Mouse (Mus musculus): ENCODE measurements around the gene Wipf2. TPM values are rescaled to one million over a fixed set of nuclear protein-coding genes. Genes with fewer than 3 reads are reported as not detected.
"Not testable (repeated sequence)": the region's sequence is repeated elsewhere in the genome, so short reads cannot be mapped to it uniquely, and the experiment has no call there.

Wipf2 gene
- polyA plus RNA-seq, 1 experiment from 2014 or later = 3.0 TPM

- H3K27ac ChIP-seq (ENCODE audit: poor library complexity, severe bottlenecking) = peak overlapping the region; percentile 99
- WGBS = 26% methylated on average over 19 of the region's 19 CpGs
- H3K4me2 ChIP-seq = peak overlapping the region; percentile 87
- no peaks in the 10 kb centered on the region for H3K27me3 ChIP-seq (replicated peaks)
- H3K4me3 ChIP-seq = no peak overlapping the region
- no peak for ATAC-seq (ENCODE audit: insufficient number of reproducible peaks, low FRiP score)
- peaks cover 3% of the 10 kb centered on the region; the same call in 1 of the 2 replicates for H3K36me3 ChIP-seq
- peak overlapping the region; percentile 91 for H3K9ac ChIP-seq
- H3K9me3 ChIP-seq (replicated peaks) = no peaks in the 10 kb centered on the region
- peaks cover 81% of the 10 kb centered on the region for H3K4me1 ChIP-seq (replicated peaks)
These were observed 69.1 kb downstream of the Wipf2 start for GRCm38 (mm10) chr11:98932293-98933091.

DNA sequence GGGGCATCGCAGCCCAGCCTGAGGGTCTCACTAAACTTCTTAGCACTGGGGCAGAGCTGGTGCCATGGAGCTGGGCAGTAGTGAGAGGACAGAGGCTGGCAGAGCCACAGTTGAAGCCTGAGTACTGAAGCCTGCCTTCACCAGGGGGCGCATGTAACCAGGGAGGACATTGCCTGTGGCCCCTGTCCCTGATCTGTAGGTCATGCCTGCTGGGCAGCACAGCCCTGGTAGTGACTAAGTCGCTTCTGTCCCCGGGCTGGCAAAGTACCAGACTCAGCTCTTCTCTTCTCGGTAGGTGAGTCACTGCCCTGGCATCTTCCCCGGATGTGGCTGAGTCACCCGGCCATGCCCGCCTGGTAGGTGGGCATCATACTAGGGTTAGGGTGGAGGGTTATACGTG is 69.7 kb downstream of the Wipf2 start:
- H3K4me3 ChIP-seq = no peak overlapping the region

DNA sequence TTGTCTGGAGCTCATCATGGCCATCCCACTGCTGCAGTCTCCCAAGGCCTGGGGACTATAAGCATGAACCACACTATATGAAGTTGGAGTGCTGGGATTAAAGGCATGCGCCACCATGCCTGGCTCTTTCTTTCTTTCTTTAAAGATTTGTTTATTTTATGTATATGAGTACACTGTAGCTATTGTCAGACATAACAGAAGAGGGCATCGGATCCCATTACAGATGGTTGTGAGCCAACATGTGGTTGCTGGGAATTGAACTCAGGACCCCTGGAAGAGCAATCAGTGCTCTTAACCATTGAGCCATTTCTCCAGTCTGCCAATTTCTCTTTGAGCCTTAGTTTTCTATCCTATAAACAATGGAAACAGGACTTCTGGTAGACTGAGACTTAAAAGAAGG is 70.4 kb downstream of the Wipf2 start:
- H3K4me1 ChIP-seq (replicated peaks) = peaks cover 77% of the 10 kb centered on the region
- H3K27me3 ChIP-seq (replicated peaks); H3K4me3 ChIP-seq; H3K9ac ChIP-seq; H3K36me3 ChIP-seq; H3K9me3 ChIP-seq (replicated peaks); ATAC-seq (ENCODE audit: insufficient number of reproducible peaks, low FRiP score); H3K4me2 ChIP-seq: not testable (repeated sequence)
- 0 out of 2 replicates have a peak overlapping the region, but pooled peaks have one; percentile 99 for H3K27ac ChIP-seq (ENCODE audit: poor library complexity, severe bottlenecking)
- 91% methylated on average over 2 of the region's 2 CpGs for WGBS

More for the DNA sequence above, 69.7 kb downstream of the Wipf2 start:
- Histone ChIP-seq H3K27me3 (replicated peaks) (no peaks in the 10 kb centered on the region), H3K9me3 (replicated peaks) (no peaks in the 10 kb centered on the region), H3K27ac (ENCODE audit: poor library complexity, severe bottlenecking) (peak overlapping the region; percentile 99), H3K4me2 (peak overlapping the region; percentile 87), H3K9ac (peak overlapping the region; percentile 91), H3K4me1 (replicated peaks) (peaks cover 77% of the 10 kb centered on the region), H3K36me3 (peaks cover 3% of the 10 kb centered on the region; the same call in 1 of the 2 replicates)
- 38% methylated on average over 9 of the region's 9 CpGs for WGBS
- ATAC-seq (ENCODE audit: insufficient number of reproducible peaks, low FRiP score) = no peak

DNA sequence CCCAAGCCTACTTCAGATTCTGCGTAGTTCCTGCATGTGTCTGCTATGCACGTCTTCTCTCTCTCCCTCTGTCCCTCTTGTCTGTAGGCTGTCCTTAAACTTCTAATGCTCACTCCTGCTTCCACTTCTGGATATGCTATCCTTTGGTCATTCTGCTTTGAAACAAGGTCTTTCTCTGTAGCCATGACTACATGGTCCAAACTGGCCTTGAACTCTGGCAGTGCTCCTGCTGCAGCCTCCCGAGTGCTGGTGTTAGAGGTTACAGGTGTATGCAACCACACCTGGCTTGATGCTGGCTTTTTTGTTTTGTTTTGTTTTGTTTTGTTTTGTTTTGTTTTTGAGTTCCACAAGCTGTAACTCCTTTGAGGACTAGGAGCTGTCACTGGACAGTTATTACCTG is 70.9 kb downstream of the Wipf2 start:
- no peaks in the 10 kb centered on the region for H3K9me3 ChIP-seq (replicated peaks)
- H3K36me3 ChIP-seq = peaks cover 3% of the 10 kb centered on the region; the same call in 1 of the 2 replicates
- H3K4me2 ChIP-seq = no peak overlapping the region
- no peak overlapping the region for H3K27ac ChIP-seq (ENCODE audit: poor library complexity, severe bottlenecking)
- H3K9ac ChIP-seq = no peak overlapping the region
- no peaks in the 10 kb centered on the region for H3K27me3 ChIP-seq (replicated peaks)
- peaks cover 77% of the 10 kb centered on the region for H3K4me1 ChIP-seq (replicated peaks)
- ATAC-seq (ENCODE audit: insufficient number of reproducible peaks, low FRiP score) = no peak
- WGBS = 86% methylated on average over 3 of the region's 3 CpGs
- H3K4me3 ChIP-seq = no peak overlapping the region

DNA sequence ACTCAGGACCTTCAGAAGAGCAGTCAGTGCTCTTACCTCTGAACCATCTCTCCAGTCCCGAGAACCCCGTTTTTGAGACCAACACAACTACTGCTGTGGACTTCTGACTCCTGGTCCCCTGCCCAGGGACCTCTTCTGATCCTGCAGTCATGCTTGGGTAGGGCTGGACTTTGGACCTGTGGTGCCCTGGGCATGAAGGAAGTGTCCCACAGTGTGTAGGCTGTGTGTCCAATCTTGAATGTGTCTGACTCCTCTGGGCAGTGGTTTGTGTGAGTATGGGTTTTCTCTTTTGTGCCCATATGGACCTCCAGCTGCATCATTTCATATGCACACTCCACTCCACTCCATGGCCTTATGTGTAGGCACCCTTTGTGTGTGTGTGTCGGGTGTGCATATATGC is 71.7 kb downstream of the Wipf2 start:
- Histone ChIP-seq H3K4me3 (no peak overlapping the region), H3K27me3 (replicated peaks) (no peaks in the 10 kb centered on the region), H3K9ac (no peak overlapping the region), H3K27ac (ENCODE audit: poor library complexity, severe bottlenecking) (no peak overlapping the region), H3K4me1 (replicated peaks) (peaks cover 77% of the 10 kb centered on the region), H3K4me2 (no peak overlapping the region), H3K36me3 (peaks cover 3% of the 10 kb centered on the region; the same call in 1 of the 2 replicates), H3K9me3 (replicated peaks) (no peaks in the 10 kb centered on the region)
- WGBS = 90% methylated on average over 3 of the region's 3 CpGs
- no peak for ATAC-seq (ENCODE audit: insufficient number of reproducible peaks, low FRiP score)

DNA sequence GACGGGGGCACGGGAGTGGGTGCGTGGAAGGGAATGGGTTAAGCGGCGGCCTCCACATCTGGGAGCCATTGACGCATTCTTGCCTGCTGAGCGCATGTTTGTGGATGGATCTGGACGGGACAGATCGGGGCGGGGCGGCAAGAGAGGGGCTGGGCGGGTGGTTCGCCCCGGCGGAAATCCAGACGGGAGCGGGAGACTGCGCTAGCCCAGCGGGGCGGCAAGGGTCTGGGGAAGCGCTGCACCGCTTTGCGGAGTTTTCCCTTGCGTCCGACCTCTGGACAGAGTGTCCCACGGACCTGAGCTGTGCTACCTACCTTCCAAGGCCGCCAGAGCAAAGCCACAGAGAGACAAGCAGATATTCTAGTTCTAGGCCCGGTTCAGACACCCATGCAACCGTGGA is 72.7 kb downstream of the Wipf2 start:
- peak; percentile 59 for ATAC-seq (ENCODE audit: insufficient number of reproducible peaks, low FRiP score)
- Histone ChIP-seq H3K9ac (peak overlapping the region; percentile 92), H3K4me2 (peak overlapping the region; percentile 87), H3K4me1 (replicated peaks) (peaks cover 77% of the 10 kb centered on the region), H3K27me3 (replicated peaks) (no peaks in the 10 kb centered on the region), H3K27ac (ENCODE audit: poor library complexity, severe bottlenecking) (peak overlapping the region; percentile 92), H3K9me3 (replicated peaks) (no peaks in the 10 kb centered on the region), H3K36me3 (peaks cover 3% of the 10 kb centered on the region; the same call in 1 of the 2 replicates), H3K4me3 (peak overlapping the region; percentile 76)
- under 1% methylated on average over 29 of the region's 29 CpGs for WGBS

DNA sequence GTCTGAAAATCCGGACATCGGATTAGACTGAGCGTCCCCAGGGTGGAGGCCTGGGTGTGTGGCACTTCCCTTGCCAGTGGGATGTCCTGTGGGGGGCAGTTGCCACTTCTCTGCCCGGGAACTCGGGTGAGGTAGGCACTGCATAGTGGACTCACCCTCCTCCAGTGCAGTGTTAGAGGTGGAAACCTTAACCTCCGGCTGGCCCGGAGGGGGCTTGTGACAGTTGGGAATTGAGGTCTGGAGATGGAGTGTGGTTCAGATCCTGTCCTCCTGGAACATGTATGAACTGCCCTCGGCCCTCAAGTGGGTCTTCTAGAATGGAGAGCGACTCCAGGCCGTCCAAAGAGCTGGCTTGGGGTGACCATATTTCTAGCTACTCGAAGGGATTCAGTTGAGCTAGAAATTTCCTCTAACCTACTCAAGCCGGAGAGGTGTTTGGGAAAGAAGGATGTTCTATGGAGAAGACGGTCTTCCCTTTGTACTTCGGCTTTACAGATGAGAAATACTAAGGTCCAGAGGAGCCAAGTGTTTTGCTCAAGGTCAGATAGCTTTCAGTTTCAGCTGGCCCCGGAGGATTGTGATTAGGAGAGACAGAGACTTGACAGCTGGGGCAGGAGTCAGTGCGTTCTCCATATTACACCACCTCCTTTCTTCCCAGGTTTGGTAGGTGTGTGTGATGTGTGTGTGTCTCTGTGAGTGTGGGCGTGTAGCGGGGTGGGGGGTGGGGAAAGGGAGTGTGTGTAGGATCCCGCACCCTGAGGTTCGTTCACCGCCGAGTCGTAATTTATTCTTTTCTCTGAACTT is 73.4 kb downstream of the Wipf2 start:
- Histone ChIP-seq H3K27ac (ENCODE audit: poor library complexity, severe bottlenecking) (peak overlapping the region; percentile 92), H3K27me3 (replicated peaks) (no peaks in the 10 kb centered on the region), H3K4me3 (peak overlapping the region; percentile 76), H3K9me3 (replicated peaks) (no peaks in the 10 kb centered on the region), H3K36me3 (peaks cover 3% of the 10 kb centered on the region; the same call in 1 of the 2 replicates), H3K9ac (peak overlapping the region; percentile 92), H3K4me1 (replicated peaks) (peaks cover 76% of the 10 kb centered on the region), H3K4me2 (peak overlapping the region; percentile 87)
- under 1% methylated on average over 23 of the region's 23 CpGs for WGBS
- peak; percentile 31 for ATAC-seq (ENCODE audit: insufficient number of reproducible peaks, low FRiP score)

DNA sequence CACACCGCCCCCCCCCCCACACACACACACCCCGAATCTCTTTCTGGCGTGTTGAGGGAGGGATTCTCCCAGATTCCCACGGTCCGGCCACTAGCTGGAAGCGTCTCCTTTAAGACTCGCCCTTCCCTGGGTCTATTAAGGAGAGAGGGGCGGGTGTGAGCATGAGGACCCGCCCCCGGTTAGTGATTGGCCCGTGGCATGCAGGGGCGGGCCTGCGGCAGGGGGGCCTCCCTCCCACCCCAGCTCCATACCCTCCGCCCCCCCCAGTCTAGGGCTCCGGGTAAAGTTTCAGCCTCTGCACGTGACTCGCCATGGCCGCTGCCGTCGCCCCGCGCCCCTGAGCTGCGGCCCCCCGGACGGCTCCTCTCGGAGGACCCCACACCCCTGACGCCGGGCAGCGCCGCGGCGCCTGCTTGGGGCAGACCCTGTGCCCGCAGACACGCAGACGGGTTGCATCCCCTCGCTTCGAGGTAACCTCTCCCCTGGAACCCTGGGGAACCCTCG is 74.0 kb downstream of the Wipf2 start:
- peak; percentile 88 for ATAC-seq (ENCODE audit: insufficient number of reproducible peaks, low FRiP score)
- H3K9me3 ChIP-seq (replicated peaks) = no peaks in the 10 kb centered on the region
- WGBS = under 1% methylated on average over 36 of the region's 38 CpGs

GRCm38 (mm10) chr11:98937914-98938694 is 74.7 kb downstream of the Wipf2 start:
- WGBS = under 1% methylated on average over 39 of the region's 39 CpGs
- peak overlapping the region; percentile 76 for H3K4me3 ChIP-seq
- no peak for ATAC-seq (ENCODE audit: insufficient number of reproducible peaks, low FRiP score)
- H3K27ac ChIP-seq (ENCODE audit: poor library complexity, severe bottlenecking) = peak overlapping the region; percentile 92
- H3K27me3 ChIP-seq (replicated peaks) = no peaks in the 10 kb centered on the region
- peaks cover 76% of the 10 kb centered on the region for H3K4me1 ChIP-seq (replicated peaks)
- H3K9ac ChIP-seq = peak overlapping the region; percentile 92
- no peaks in the 10 kb centered on the region for H3K9me3 ChIP-seq (replicated peaks)
- peaks cover 3% of the 10 kb centered on the region; the same call in 1 of the 2 replicates for H3K36me3 ChIP-seq
- H3K4me2 ChIP-seq = peak overlapping the region; percentile 87

More for the DNA sequence above, 74.0 kb downstream of the Wipf2 start:
- Histone ChIP-seq H3K27me3 (replicated peaks) (no peaks in the 10 kb centered on the region), H3K4me3 (peak overlapping the region; percentile 76), H3K4me1 (replicated peaks) (peaks cover 76% of the 10 kb centered on the region), H3K27ac (ENCODE audit: poor library complexity, severe bottlenecking) (peak overlapping the region; percentile 92), H3K36me3 (peaks cover 3% of the 10 kb centered on the region; the same call in 1 of the 2 replicates), H3K9ac (peak overlapping the region; percentile 92), H3K4me2 (peak overlapping the region; percentile 87)

GRCm38 (mm10) chr11:98938701-98939083 is 75.3 kb downstream of the Wipf2 start:
- Histone ChIP-seq H3K9ac (peak overlapping the region; percentile 92), H3K4me3 (peak overlapping the region; percentile 76), H3K27ac (ENCODE audit: poor library complexity, severe bottlenecking) (peak overlapping the region; percentile 92), H3K9me3 (replicated peaks) (no peaks in the 10 kb centered on the region), H3K4me2 (peak overlapping the region; percentile 87), H3K27me3 (replicated peaks) (no peaks in the 10 kb centered on the region), H3K36me3 (peaks cover 3% of the 10 kb centered on the region; the same call in 1 of the 2 replicates), H3K4me1 (replicated peaks) (peaks cover 76% of the 10 kb centered on the region)
- WGBS = 38% methylated on average over 7 of the region's 7 CpGs
- no peak for ATAC-seq (ENCODE audit: insufficient number of reproducible peaks, low FRiP score)
